Mouse (Mus musculus): ENCODE data around the gene Frmd3. TPM values are rescaled to one million over a fixed set of nuclear protein-coding genes. Genes with fewer than 3 reads are reported as not detected.

Frmd3 gene
- 32.4 and 34.7 TPM in 2 replicates for polyA plus RNA-seq (2015; fragmentation: Nextera tagmentation; extraction: Ambion mirVana)

GRCm38 (mm10) chr4:74013211-74014047 lies at the start of gene Frmd3:
Gene Frmd3 (plus strand): TSS chr4:74013442.
- no peaks in the 10 kb centered on the region for H3K36me3 ChIP-seq
- H3K4me2 ChIP-seq, result peak within 1 kb of the TSS; percentile 61
- peak within 1 kb of the TSS; percentile 90 for H3K27ac ChIP-seq (replicated peaks)
- H3K4me1 ChIP-seq (replicated peaks), result peaks cover 23% of the 10 kb centered on the region
- peak within 1 kb of the TSS; percentile 62 for H3K9ac ChIP-seq
- H3K9me3 ChIP-seq, result no peaks in the 10 kb centered on the region
- peak; percentile 95 for ATAC-seq (ENCODE audit: low FRiP score, low read depth)
- peak within 1 kb of the TSS; percentile 65 for H3K4me3 ChIP-seq
- under 1% methylated on average over 53 of the region's 56 CpGs for WGBS
- no peaks in the 10 kb centered on the region for H3K27me3 ChIP-seq

- H3K4me3 ChIP-seq, result no peak overlapping the region
- H3K9ac ChIP-seq, result no peak overlapping the region
- no peaks in the 10 kb centered on the region for H3K36me3 ChIP-seq
- H3K4me2 ChIP-seq, result no peak overlapping the region
- 82% methylated on average over 3 of the region's 3 CpGs for WGBS
- no peak for ATAC-seq (ENCODE audit: low FRiP score, low read depth)
- no peaks in the 10 kb centered on the region for H3K27me3 ChIP-seq
- no peak overlapping the region for H3K27ac ChIP-seq (replicated peaks)
- no peaks in the 10 kb centered on the region for H3K9me3 ChIP-seq
- no peaks in the 10 kb centered on the region for H3K4me1 ChIP-seq (replicated peaks)
These were observed 32.8 kb upstream of the Frmd3 start for GRCm38 (mm10) chr4:73980454-73980853.

DNA sequence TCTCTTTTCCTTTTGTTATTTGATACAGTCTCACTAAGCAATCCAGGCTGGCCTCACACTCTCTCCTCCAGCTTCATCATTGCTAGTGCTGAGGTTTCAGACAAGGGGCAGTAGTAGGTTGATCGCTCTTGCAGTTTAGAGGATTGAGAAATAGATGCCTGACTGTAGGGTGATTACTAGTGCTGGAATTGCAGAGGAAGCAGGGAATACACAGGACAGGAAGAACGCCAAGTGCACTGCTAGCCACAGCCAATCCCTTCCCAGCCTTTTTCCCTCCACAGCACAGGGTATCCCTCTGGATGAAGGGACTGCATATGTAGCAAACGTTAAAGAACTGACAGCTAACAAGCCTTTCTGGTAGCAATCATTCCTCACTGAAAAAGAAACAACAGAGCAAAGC lies 965 bp upstream of the Frmd3 start:
- H3K27me3 ChIP-seq, result no peaks in the 10 kb centered on the region
- no peaks in the 10 kb centered on the region for H3K36me3 ChIP-seq
- peak overlapping the region; percentile 65 for H3K4me3 ChIP-seq
- H3K4me1 ChIP-seq (replicated peaks), result peaks cover 23% of the 10 kb centered on the region
- H3K9ac ChIP-seq, result peak overlapping the region; percentile 62
- 25% methylated on average over 3 of the region's 3 CpGs for WGBS
- H3K4me2 ChIP-seq, result peak overlapping the region; percentile 61
- H3K9me3 ChIP-seq, result no peaks in the 10 kb centered on the region
- ATAC-seq (ENCODE audit: low FRiP score, low read depth), result peak; percentile 54; the same call in 1 of the 2 replicates
- peak overlapping the region; percentile 90 for H3K27ac ChIP-seq (replicated peaks)

- H3K9me3 ChIP-seq, result no peaks in the 10 kb centered on the region
- H3K27me3 ChIP-seq, result no peaks in the 10 kb centered on the region
- H3K27ac ChIP-seq (replicated peaks), result peak overlapping the region; percentile 90
- ATAC-seq (ENCODE audit: low FRiP score, low read depth), result peak; percentile 39
- 39% methylated on average over 4 of the region's 4 CpGs for WGBS
- peak overlapping the region; percentile 61 for H3K4me2 ChIP-seq
- peak overlapping the region; percentile 62 for H3K9ac ChIP-seq
- peak overlapping the region; percentile 65 for H3K4me3 ChIP-seq
- no peaks in the 10 kb centered on the region for H3K36me3 ChIP-seq
- H3K4me1 ChIP-seq (replicated peaks), result peaks cover 23% of the 10 kb centered on the region
These were observed 542 bp upstream of the Frmd3 start for GRCm38 (mm10) chr4:74012700-74013099.

GRCm38 (mm10) chr4:74014048-74014500 lies 832 bp downstream of the Frmd3 start:
- H3K4me3 ChIP-seq, result peak overlapping the region; percentile 65
- no peaks in the 10 kb centered on the region for H3K36me3 ChIP-seq
- 4% methylated on average over 11 of the region's 11 CpGs for WGBS
- no peaks in the 10 kb centered on the region for H3K27me3 ChIP-seq
- H3K4me1 ChIP-seq (replicated peaks), result peaks cover 23% of the 10 kb centered on the region
- H3K9me3 ChIP-seq, result no peaks in the 10 kb centered on the region
- peak overlapping the region; percentile 61 for H3K4me2 ChIP-seq
- peak; percentile 68 for ATAC-seq (ENCODE audit: low FRiP score, low read depth)
- H3K9ac ChIP-seq, result peak overlapping the region; percentile 62
- peak overlapping the region; percentile 90 for H3K27ac ChIP-seq (replicated peaks)

GRCm38 (mm10) chr4:74020084-74020483 lies 6.8 kb downstream of the Frmd3 start:
- WGBS, result 60% methylated on average over 2 of the region's 2 CpGs
- H3K4me2 ChIP-seq, result no peak overlapping the region
- ATAC-seq (ENCODE audit: low FRiP score, low read depth), result no peak

DNA sequence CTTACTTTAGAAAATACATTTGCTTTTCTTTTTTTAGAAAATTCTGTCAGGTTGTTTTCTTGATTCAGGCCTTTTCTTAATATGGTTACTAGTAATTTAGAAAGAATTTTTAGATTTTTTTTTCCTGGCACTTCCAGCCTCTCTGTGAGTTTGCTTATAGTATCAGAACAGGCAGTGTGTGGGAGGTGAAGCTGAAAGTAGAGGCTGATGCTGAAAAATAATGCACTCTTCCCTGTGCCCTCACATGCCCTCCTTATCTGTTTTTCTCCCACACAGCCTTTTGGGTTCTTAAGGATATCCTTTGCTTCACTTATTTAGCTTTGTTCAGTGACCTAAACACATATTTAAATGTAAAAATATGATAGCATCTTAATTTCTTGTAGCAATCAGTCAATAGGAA lies 30.0 kb downstream of the Frmd3 start:
- no peak for ATAC-seq (ENCODE audit: low FRiP score, low read depth)
- no peaks in the 10 kb centered on the region for H3K27me3 ChIP-seq

More at GRCm38 (mm10) chr4:74020084-74020483, 6.8 kb downstream of the Frmd3 start:
- Histone ChIP-seq H3K27me3 (no peaks in the 10 kb centered on the region), H3K9me3 (no peaks in the 10 kb centered on the region), H3K4me1 (replicated peaks) (peaks cover 9% of the 10 kb centered on the region), H3K36me3 (0 out of 2 replicates have a peak, but pooled peaks cover 4% of the 10 kb centered on the region), H3K27ac (replicated peaks) (no peak overlapping the region), H3K9ac (no peak overlapping the region), H3K4me3 (no peak overlapping the region)

DNA sequence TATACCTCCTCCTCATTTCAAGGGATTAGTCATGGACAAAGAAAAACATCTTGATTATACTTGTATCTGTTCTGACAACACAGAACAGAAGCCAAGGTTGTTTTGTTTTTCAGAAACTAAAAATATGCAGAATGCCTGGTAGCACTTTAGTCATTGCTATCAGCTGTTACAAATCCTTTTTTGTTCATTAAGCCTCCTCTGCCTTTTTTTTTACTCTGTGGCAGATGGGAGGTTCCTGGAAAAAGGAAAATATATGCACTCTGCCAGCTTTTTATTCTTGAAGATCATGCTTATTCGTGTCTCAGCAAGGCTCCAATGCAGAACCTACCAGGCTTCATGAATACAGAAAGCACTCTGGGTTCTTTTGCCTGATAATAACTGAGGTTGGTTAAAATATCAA lies 38.5 kb downstream of the Frmd3 start:
- Histone ChIP-seq H3K27ac (replicated peaks) (no peak overlapping the region), H3K27me3 (no peaks in the 10 kb centered on the region), H3K4me3 (no peak overlapping the region), H3K4me1 (replicated peaks) (no peaks in the 10 kb centered on the region), H3K4me2 (no peak overlapping the region), H3K9me3 (no peaks in the 10 kb centered on the region; the same call in 1 of the 2 replicates), H3K9ac (no peak overlapping the region), H3K36me3 (no peaks in the 10 kb centered on the region)
- ATAC-seq (ENCODE audit: low FRiP score, low read depth), result no peak
- 54% methylated on average over 1 of the region's 1 CpGs for WGBS

More for the DNA sequence above, 30.0 kb downstream of the Frmd3 start:
- Histone ChIP-seq H3K9me3 (no peaks in the 10 kb centered on the region), H3K4me1 (replicated peaks) (no peaks in the 10 kb centered on the region), H3K4me2 (no peak overlapping the region), H3K9ac (no peak overlapping the region), H3K4me3 (no peak overlapping the region), H3K36me3 (0 out of 2 replicates have a peak, but pooled peaks cover 6% of the 10 kb centered on the region), H3K27ac (replicated peaks) (no peak overlapping the region)

- H3K27ac ChIP-seq (replicated peaks), result no peak overlapping the region
- ATAC-seq (ENCODE audit: low FRiP score, low read depth), result peak; percentile 27; the same call in 1 of the 2 replicates
- no peak overlapping the region for H3K4me3 ChIP-seq
- no peak overlapping the region for H3K4me2 ChIP-seq
- H3K27me3 ChIP-seq, result no peaks in the 10 kb centered on the region
- H3K36me3 ChIP-seq, result no peaks in the 10 kb centered on the region
- H3K9ac ChIP-seq, result no peak overlapping the region
- 36% methylated on average over 2 of the region's 2 CpGs for WGBS
- H3K4me1 ChIP-seq (replicated peaks), result no peaks in the 10 kb centered on the region
- H3K9me3 ChIP-seq, result no peaks in the 10 kb centered on the region
These were observed 63.5 kb downstream of the Frmd3 start for GRCm38 (mm10) chr4:74076727-74077126.

DNA sequence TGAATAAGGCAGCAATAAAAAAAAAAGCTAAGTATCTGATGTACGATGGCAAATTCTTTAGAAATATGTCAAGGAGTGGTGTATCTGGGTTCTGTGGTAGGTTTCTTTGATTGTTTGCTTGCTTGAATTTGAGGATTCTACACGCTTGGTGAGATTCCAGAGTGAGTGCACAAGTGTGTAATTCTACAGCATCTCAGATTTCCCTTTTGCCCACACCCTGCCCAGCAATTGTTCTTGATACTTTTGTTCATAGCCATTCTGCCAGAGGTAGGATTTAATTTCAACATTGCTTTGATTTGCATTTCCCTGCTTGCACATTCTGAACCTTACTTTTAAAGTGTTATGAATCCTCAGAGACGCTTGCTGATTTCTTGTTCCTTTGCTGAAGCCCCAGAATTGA lies 97.6 kb downstream of the Frmd3 start:
- no peaks in the 10 kb centered on the region for H3K27me3 ChIP-seq
- no peaks in the 10 kb centered on the region for H3K9me3 ChIP-seq
- no peak overlapping the region for H3K4me2 ChIP-seq
- no peaks in the 10 kb centered on the region for H3K36me3 ChIP-seq
- 86% methylated on average over 3 of the region's 3 CpGs for WGBS
- no peak overlapping the region for H3K4me3 ChIP-seq
- no peak overlapping the region for H3K27ac ChIP-seq (replicated peaks)
- H3K9ac ChIP-seq, result no peak overlapping the region
- no peak for ATAC-seq (ENCODE audit: low FRiP score, low read depth)
- no peaks in the 10 kb centered on the region for H3K4me1 ChIP-seq (replicated peaks)

- Histone ChIP-seq H3K4me1 (replicated peaks) (no peaks in the 10 kb centered on the region), H3K9ac (no peak overlapping the region), H3K36me3 (peaks cover 9% of the 10 kb centered on the region), H3K27ac (replicated peaks) (no peak overlapping the region), H3K9me3 (no peaks in the 10 kb centered on the region), H3K4me3 (no peak overlapping the region), H3K4me2 (no peak overlapping the region), H3K27me3 (no peaks in the 10 kb centered on the region)
- ATAC-seq (ENCODE audit: low FRiP score, low read depth), result no peak
These were observed 178.3 kb downstream of the Frmd3 start for GRCm38 (mm10) chr4:74191528-74191927.

DNA sequence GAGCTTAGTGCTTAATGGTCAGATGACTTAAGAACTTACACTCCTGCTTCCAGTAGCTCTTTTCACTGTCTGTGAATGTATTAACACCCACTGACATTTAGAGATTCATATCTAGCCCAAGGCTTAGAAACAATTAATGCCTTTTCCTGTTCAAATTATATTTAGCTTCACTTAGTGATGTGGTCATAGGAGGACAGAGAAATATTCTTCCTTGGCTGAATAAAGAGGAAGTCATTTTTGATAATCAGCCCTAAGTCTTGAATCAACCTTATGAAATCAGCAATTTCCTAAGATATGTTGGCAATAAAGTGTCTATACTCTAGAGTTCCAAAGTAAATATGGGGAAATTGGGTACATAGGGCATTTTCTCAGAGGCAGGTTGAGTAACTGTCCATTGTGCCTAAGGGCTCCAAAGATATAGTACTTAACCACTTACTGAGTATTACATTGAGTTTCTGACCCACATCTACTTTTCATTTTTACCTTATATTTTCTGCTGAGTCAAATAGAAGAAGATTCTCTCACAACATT lies 188.1 kb downstream of the Frmd3 start:
- no peak overlapping the region for H3K4me2 ChIP-seq
- ATAC-seq (ENCODE audit: low FRiP score, low read depth), result no peak
- no peak overlapping the region for H3K4me3 ChIP-seq
- H3K4me1 ChIP-seq (replicated peaks), result no peaks in the 10 kb centered on the region
- no peak overlapping the region for H3K27ac ChIP-seq (replicated peaks)
- no peaks in the 10 kb centered on the region for H3K27me3 ChIP-seq
- H3K9ac ChIP-seq, result no peak overlapping the region
- H3K9me3 ChIP-seq, result no peaks in the 10 kb centered on the region
- no peaks in the 10 kb centered on the region for H3K36me3 ChIP-seq
